Mouse (Mus musculus): Measurements from ENCODE around the gene Arhgap19. TPM values are rescaled to one million over a fixed set of nuclear protein-coding genes. Genes with fewer than 3 reads are reported as not detected.

Arhgap19 gene
- 13.7 and 15.6 TPM in 2 replicates for polyA plus RNA-seq (2012; rRNA removed)

DNA sequence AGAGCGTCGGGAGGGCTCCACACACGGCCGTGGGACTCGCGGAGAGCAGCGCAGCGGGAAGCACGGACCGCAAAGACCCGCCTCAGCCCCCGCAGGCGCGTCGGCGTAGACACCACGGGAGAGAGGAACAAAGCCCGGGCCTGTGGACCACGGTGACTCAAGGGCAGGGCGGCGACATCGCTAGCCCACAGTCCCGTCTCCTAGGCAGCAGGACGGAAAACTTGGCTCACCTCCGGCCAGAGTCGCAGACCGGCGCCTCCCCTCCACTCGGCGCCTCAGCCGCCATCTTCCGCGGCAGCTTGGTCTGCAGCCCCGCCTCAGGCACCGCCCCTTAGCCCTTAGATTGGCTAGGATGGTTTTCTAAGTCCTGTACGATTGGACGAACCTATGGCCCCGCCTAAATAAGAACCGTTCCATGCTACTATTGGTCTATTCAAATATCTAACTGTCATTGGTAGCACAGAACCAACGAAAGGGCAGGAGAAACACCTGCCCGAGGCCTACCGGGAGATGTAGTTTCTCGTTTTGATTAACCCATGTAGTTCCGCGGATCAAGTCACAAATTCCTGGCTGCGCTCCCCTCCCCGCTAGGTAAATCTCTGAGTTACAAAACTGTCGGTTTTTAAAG lies at the start of gene Arhgap19:
Gene Arhgap19 (minus strand): TSS at position 306 of the 628 bp plus-strand sequence.

DNA sequence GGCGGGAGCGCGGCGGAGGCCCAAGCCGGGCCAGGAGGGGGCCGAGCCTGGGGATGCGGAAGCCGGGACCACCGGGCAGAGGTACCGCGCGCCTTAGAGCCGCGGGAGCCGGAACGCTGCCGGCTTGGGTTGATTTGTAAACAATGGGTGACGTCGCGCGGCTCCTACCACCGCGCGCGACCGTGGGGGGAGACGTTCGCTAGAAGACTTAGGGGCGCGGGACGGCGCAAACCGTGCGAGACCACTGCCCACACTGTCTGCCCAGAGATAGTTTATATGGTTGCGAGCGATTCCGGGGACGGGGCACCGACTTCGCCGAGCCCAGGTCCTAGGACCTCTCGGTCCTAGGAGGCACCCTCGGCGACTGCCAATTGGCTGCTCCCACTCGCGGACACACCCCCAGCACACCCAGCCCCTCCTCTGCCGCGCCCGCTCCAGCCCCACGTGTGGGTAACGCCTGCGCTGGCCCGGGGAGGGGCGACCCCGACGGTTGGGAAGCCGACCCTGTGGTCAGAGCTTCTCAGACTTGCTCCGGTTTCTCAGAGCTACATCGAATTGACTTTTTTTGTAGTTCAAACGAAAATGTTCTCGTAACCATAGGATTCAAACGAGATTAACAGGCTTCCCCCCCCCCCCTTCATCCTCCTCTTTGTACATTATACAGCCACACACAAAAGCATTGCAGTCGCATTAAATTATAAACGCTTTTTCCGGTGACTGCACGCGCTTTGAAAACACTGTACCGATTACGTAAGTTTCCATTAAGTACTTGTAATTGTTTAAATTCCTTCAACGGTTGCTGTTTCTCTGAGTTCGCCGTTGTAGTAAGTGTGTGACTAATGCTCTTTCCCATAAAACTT lies 46.4 kb upstream of the Arhgap19 start, which contains the start of gene Frat2:
Gene Frat2 (minus strand): TSS at position 141 of the 860 bp plus-strand sequence.

DNA sequence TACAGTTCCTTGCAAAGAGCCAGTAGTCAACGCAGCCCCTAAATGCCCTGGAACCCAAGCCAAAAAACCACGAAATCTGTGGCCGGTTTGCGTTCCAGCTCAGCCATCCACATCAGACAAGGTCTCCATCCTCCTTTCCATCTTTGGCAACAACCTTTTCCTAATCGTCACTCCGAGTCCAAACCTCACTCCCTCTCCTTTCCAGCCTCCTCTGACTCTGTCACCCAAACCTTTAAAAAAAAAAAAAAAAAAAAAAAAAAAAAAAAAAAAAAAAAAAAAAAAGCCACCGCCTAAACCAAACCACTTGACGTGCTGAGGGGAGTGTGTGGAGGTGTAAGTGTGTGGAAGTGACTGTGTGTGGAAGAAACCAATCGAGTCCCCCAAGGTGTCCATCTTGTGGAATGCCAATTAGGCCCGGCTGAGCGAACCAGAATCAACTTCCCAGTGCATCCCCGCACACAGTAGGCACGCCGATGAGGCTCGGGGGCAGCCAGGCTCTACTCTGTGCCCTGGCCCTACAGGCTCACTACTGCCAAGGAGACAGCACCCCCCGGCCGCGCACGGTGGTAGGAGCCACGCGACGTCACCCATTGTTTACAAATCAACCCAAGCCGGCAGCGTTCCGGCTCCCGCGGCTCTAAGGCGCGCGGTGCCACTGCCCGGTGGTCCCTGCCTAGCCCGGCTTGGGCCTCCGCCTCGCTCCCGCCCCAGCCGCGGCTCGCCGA lies 27.7 kb upstream of the Arhgap19 start, which contains the start of gene Frat1:
Gene Frat1 (plus strand): TSS at position 590 of the 725 bp plus-strand sequence.

DNA sequence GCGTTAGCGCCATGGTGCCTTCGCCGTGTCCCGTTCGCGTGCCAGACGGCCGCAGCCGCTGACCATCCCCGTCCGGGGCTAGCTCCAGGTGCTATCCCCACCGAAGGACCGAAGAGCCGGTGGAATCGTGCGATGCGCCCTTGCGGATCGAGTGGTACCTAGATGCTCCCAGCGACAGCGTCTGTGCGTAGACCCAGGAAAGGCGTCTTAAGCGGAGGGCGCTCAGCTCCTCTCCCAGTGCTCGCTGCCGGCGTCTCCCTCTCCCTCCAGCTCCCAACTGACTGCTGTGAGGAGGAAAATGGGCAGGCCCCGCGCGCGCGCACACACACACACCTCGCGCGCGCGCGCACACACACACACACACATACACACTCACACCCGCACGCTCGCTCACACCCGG lies 58.5 kb downstream of the Arhgap19 start, which contains the start of gene Slit1:
Gene Slit1 (minus strand): TSS at position 270 of the 400 bp plus-strand sequence.

Other genes with a start within 250 kb of the Arhgap19 start
- gene Gm340, start 219.7 kb downstream of the Arhgap19 start, polyA plus RNA-seq (2012; rRNA removed) = 0.77 and 0.99 TPM in 2 replicates
- 0.38 and 0.41 TPM in 2 replicates for gene Slit1, start 58.4 kb downstream of the Arhgap19 start, polyA plus RNA-seq (2012; rRNA removed)
- gene Frat1, start 27.9 kb upstream of the Arhgap19 start, polyA plus RNA-seq (2012; rRNA removed) = 1.7 and 2.3 TPM in 2 replicates
- gene Frat2, start 46.1 kb upstream of the Arhgap19 start, polyA plus RNA-seq (2012; rRNA removed) = 3.1 and 4.1 TPM in 2 replicates
- 3.2 and 3.8 TPM in 2 replicates for gene Rrp12, start 94.1 kb upstream of the Arhgap19 start, polyA plus RNA-seq (2012; rRNA removed)
- gene Pgam1, start 109.9 kb upstream of the Arhgap19 start, polyA plus RNA-seq (2012; rRNA removed) = 366 and 408 TPM in 2 replicates
- gene Exosc1, start 131.4 kb upstream of the Arhgap19 start, polyA plus RNA-seq (2012; rRNA removed) = 13.8 and 14.0 TPM in 2 replicates
- 20.9 and 21.9 TPM in 2 replicates for gene Zdhhc16, start 131.4 kb upstream of the Arhgap19 start, polyA plus RNA-seq (2012; rRNA removed)
- gene Mms19, start 179.1 kb upstream of the Arhgap19 start, polyA plus RNA-seq (2012; rRNA removed) = 18.2 and 22.0 TPM in 2 replicates
- gene Ubtd1, start 179.7 kb upstream of the Arhgap19 start, polyA plus RNA-seq (2012; rRNA removed) = 9.3 TPM in 2 replicates
- gene Ankrd2, start 234.0 kb upstream of the Arhgap19 start, polyA plus RNA-seq (2012; rRNA removed) = 0.05 and 0.06 TPM in 2 replicates
- 73.2 and 87.5 TPM in 2 replicates for gene Hoga1, start 243.6 kb upstream of the Arhgap19 start, polyA plus RNA-seq (2012; rRNA removed)